Mouse (Mus musculus) heart, embryonic 11.5 days (tissue): ENCODE results near the gene Mtmr2. TPM values are rescaled to one million over a fixed set of nuclear protein-coding genes. Genes with fewer than 3 reads are reported as not detected.

Experiments
- ATAC-seq: fragments of 200-750 bp; cut with Nextera tagmentation; replicated peaks from 2 replicates; pipeline ENCODE4 v1.8.0; 2017; ENCODE audit warnings: moderate library complexity; ENCODE audit not compliant: insufficient number of reproducible peaks, low FRiP score, low TSS enrichment
- H3K27ac ChIP-seq: fragments of 300-500 bp; sonication (generic); 2 replicates; pipeline ENCODE4 v1.5.1; 2014; ENCODE audit warnings: mild to moderate bottlenecking, low read depth, low read length
- H3K27me3 ChIP-seq: fragments of 300-500 bp; sonication (generic); 2 replicates; pipeline ENCODE4 v1.6.1; 2014; ENCODE audit warnings: mild to moderate bottlenecking, low read length, mixed read lengths; ENCODE audit not compliant: control insufficient read depth, insufficient read depth
- H3K36me3 ChIP-seq: fragments of 300-500 bp; sonication (generic); 2 replicates; pipeline ENCODE4 v1.6.1; 2014; ENCODE audit warnings: mild to moderate bottlenecking, low read length, moderate library complexity, mixed read lengths; ENCODE audit not compliant: control insufficient read depth, insufficient read depth
- H3K4me1 ChIP-seq: fragments of 300-500 bp; sonication (generic); 2 replicates; pipeline ENCODE4 v1.6.1; 2014; ENCODE audit warnings: low read length; ENCODE audit not compliant: control insufficient read depth, insufficient read depth
- H3K4me2 ChIP-seq: fragments of 300-500 bp; sonication (generic); 2 replicates; pipeline ENCODE4 v1.6.1; 2014; ENCODE audit warnings: mild to moderate bottlenecking, moderate library complexity
- H3K4me3 ChIP-seq: fragments of 300-500 bp; sonication (generic); 2 replicates; pipeline ENCODE4 v1.5.1; 2014; ENCODE audit warnings: low read depth, low read length
- H3K9ac ChIP-seq: fragments of 300-500 bp; sonication (generic); 2 replicates; pipeline ENCODE4 v1.6.1; 2014; ENCODE audit warnings: mild to moderate bottlenecking, low read depth, low read length, moderate library complexity
- H3K9me3 ChIP-seq: fragments of 300-500 bp; sonication (generic); replicated peaks from 2 replicates; pipeline ENCODE4 v1.6.1; 2016; ENCODE audit warnings: low read length; ENCODE audit not compliant: control insufficient read depth
- WGBS: fragments of 180-500 bp; shearing (Covaris S2); extraction: QIAGEN DNeasy Blood & Tissue Kit; methylation state at CpG from one replicate; pipeline ENCODE4 v1.1.7; 2014; ENCODE audit not compliant: insufficient replicate concordance; 5-methylcytosine and 5-hydroxymethylcytosine counted together
- polyA plus RNA-seq: library from polyadenylated mRNA; unstranded; fragments of >200 nt; fragmentation: Nextera tagmentation; extraction: Ambion mirVana; gene quantifications from 2 replicates; pipeline ENCODE4 v1.2.1, GENCODE M21; 2014

The Mtmr2 gene
- polyA plus RNA-seq, 1 experiment from 2014 or later = 56.0 TPM

- no peaks in the 10 kb centered on the region for H3K9me3 ChIP-seq
- ATAC-seq = peak; percentile 46; the same call in 1 of the 2 replicates
- peaks cover 2% of the 10 kb centered on the region; the same call in 1 of the 2 replicates for H3K4me1 ChIP-seq
- WGBS = 23% methylated on average over 8 of the region's 8 CpGs
- H3K27me3 ChIP-seq = no peaks in the 10 kb centered on the region
- H3K4me2 ChIP-seq = peak overlapping the region; percentile 51
- H3K36me3 ChIP-seq = no peaks in the 10 kb centered on the region
- no peak overlapping the region for H3K9ac ChIP-seq
- H3K27ac ChIP-seq = no peak overlapping the region
- no peak overlapping the region for H3K4me3 ChIP-seq
These were observed 31.7 kb upstream of the Mtmr2 start for GRCm38 (mm10) chr9:13716316-13717099.

- H3K36me3 ChIP-seq = no peaks in the 10 kb centered on the region
- H3K4me2 ChIP-seq = peak overlapping the region; percentile 60
- H3K4me1 ChIP-seq = no peaks in the 10 kb centered on the region; the same call in 1 of the 2 replicates
- peak; percentile 99 for ATAC-seq
- no peaks in the 10 kb centered on the region for H3K27me3 ChIP-seq
- no peaks in the 10 kb centered on the region; the same call in 1 of the 2 replicates for H3K9me3 ChIP-seq
- 2% methylated on average over 60 of the region's 60 CpGs for WGBS
- H3K9ac ChIP-seq = peak overlapping the region; percentile 96
- peak overlapping the region; percentile 90 for H3K4me3 ChIP-seq
- peak overlapping the region; percentile 96 for H3K27ac ChIP-seq
These were observed 826 bp downstream of the Mtmr2 start for GRCm38 (mm10) chr9:13748798-13749674.

- Histone ChIP-seq H3K4me3 (peak overlapping the region; percentile 90), H3K4me2 (peak overlapping the region; percentile 60), H3K27me3 (no peaks in the 10 kb centered on the region), H3K9me3 (no peaks in the 10 kb centered on the region; the same call in 1 of the 2 replicates), H3K36me3 (no peaks in the 10 kb centered on the region), H3K9ac (peak overlapping the region; percentile 96), H3K27ac (peak overlapping the region; percentile 96), H3K4me1 (no peaks in the 10 kb centered on the region; the same call in 1 of the 2 replicates)
- 3% methylated on average over 7 of the region's 7 CpGs for WGBS
- ATAC-seq = no peak
These were observed 1.4 kb downstream of the Mtmr2 start for GRCm38 (mm10) chr9:13749675-13749998.

GRCm38 (mm10) chr9:13752543-13752942, 4.3 kb downstream of the Mtmr2 start:
- no peak for ATAC-seq
- Histone ChIP-seq H3K4me2 (no peak overlapping the region), H3K36me3 (no peaks in the 10 kb centered on the region), H3K9me3 (no peaks in the 10 kb centered on the region; the same call in 1 of the 2 replicates), H3K4me1 (no peaks in the 10 kb centered on the region; the same call in 1 of the 2 replicates), H3K27ac (no peak overlapping the region), H3K4me3 (no peak overlapping the region), H3K27me3 (no peaks in the 10 kb centered on the region), H3K9ac (no peak overlapping the region)
- WGBS = 78% methylated on average over 4 of the region's 4 CpGs

GRCm38 (mm10) chr9:13760430-13760829, 12.2 kb downstream of the Mtmr2 start:
- ATAC-seq = no peak
- 92% methylated on average over 3 of the region's 3 CpGs for WGBS

GRCm38 (mm10) chr9:13765624-13766023, 17.4 kb downstream of the Mtmr2 start:
- H3K4me2 ChIP-seq = no peak overlapping the region
- no peaks in the 10 kb centered on the region for H3K36me3 ChIP-seq
- 83% methylated on average over 2 of the region's 2 CpGs for WGBS
- no peaks in the 10 kb centered on the region for H3K9me3 ChIP-seq
- no peak overlapping the region for H3K9ac ChIP-seq
- no peaks in the 10 kb centered on the region for H3K27me3 ChIP-seq
- H3K4me3 ChIP-seq = no peak overlapping the region
- H3K4me1 ChIP-seq = peaks cover 4% of the 10 kb centered on the region; the same call in 1 of the 2 replicates
- no peak overlapping the region for H3K27ac ChIP-seq
- ATAC-seq = no peak

More at GRCm38 (mm10) chr9:13760430-13760829, 12.2 kb downstream of the Mtmr2 start:
- Histone ChIP-seq H3K4me2 (no peak overlapping the region), H3K9ac (no peak overlapping the region), H3K4me1 (peaks cover 4% of the 10 kb centered on the region; the same call in 1 of the 2 replicates), H3K4me3 (no peak overlapping the region), H3K9me3 (no peaks in the 10 kb centered on the region), H3K27me3 (no peaks in the 10 kb centered on the region), H3K27ac (no peak overlapping the region), H3K36me3 (0 out of 2 replicates have a peak, but pooled peaks cover 4% of the 10 kb centered on the region)

- peaks cover 4% of the 10 kb centered on the region; the same call in 1 of the 2 replicates for H3K4me1 ChIP-seq
- no peak overlapping the region for H3K4me2 ChIP-seq
- H3K9ac ChIP-seq = no peak overlapping the region
- no peak overlapping the region for H3K27ac ChIP-seq
- no peak for ATAC-seq
- no peaks in the 10 kb centered on the region for H3K36me3 ChIP-seq
- no peaks in the 10 kb centered on the region for H3K27me3 ChIP-seq
- H3K4me3 ChIP-seq = no peak overlapping the region
- 84% methylated on average over 7 of the region's 7 CpGs for WGBS
- no peaks in the 10 kb centered on the region for H3K9me3 ChIP-seq
These were observed 18.4 kb downstream of the Mtmr2 start for GRCm38 (mm10) chr9:13766570-13766969.

- Histone ChIP-seq H3K4me1 (peaks cover 15% of the 10 kb centered on the region), H3K4me2 (no peak overlapping the region), H3K9ac (no peak overlapping the region), H3K9me3 (no peaks in the 10 kb centered on the region), H3K36me3 (no peaks in the 10 kb centered on the region), H3K4me3 (no peak overlapping the region), H3K27ac (no peak overlapping the region), H3K27me3 (no peaks in the 10 kb centered on the region)
- 86% methylated on average over 1 of the region's 1 CpGs for WGBS
- no peak for ATAC-seq
These were observed 26.5 kb downstream of the Mtmr2 start for GRCm38 (mm10) chr9:13774732-13775131.
